Mouse (Mus musculus): ENCODE measurements at regions not wholly inside any gene's neighbourhood (a gene's known extent, or its start where the extent isn't known, plus 50 kb on each side); places are given as distances from the start of the nearest gene placed in this dataset.

- no peak for DNase-seq (ENCODE audit: low spot score)
Observed at GRCm38 (mm10) chr19:22047657-22048056, 91.2 kb upstream of the Trpm3 start.

GRCm38 (mm10) chr19:22066302-22066701 lies 72.5 kb upstream of the Trpm3 start:
- DNase-seq (ENCODE audit: low spot score): no peak

- no peak for DNase-seq (ENCODE audit: low spot score)
Observed at GRCm38 (mm10) chr19:22070246-22071030, 68.4 kb upstream of the Trpm3 start.

GRCm38 (mm10) chr19:22071701-22072100 lies 67.1 kb upstream of the Trpm3 start:
- DNase-seq (ENCODE audit: low spot score): no peak

- DNase-seq (ENCODE audit: low spot score): no peak
Observed at GRCm38 (mm10) chr19:22074042-22074441, 64.8 kb upstream of the Trpm3 start.

GRCm38 (mm10) chr19:22081448-22081847 lies 57.4 kb upstream of the Trpm3 start:
- DNase-seq (ENCODE audit: low spot score): no peak
